Mouse (Mus musculus) kidney, adult 2 months (tissue): Measurements from ENCODE around the gene Cd47.

ENCODE experiments used
- CTCF ChIP-seq: fragments of 200-500 bp; conservative IDR thresholded peaks from 2 replicates; pipeline ENCODE4 v1.5.1; 2011; ENCODE audit warnings: low read depth, mild to moderate bottlenecking, control low read depth, low read length, moderate library complexity, mixed read lengths; ENCODE audit not compliant: insufficient read depth, insufficient read length
- POLR2A ChIP-seq: fragments of 200-500 bp; IDR thresholded peaks from one replicate; pipeline ENCODE4 v1.6.1; 2011; ENCODE audit warnings: low read depth, low read length, control low read depth

GRCm38 (mm10) chr16:49848651-49849050, 48.3 kb downstream of the Cd47 start:
- no peak for TF ChIP-seq CTCF
- TF ChIP-seq POLR2A: no peak
